Mouse (Mus musculus): ENCODE measurements around the gene Mrpl4. TPM values are rescaled to one million over a fixed set of nuclear protein-coding genes. Genes with fewer than 3 reads are reported as not detected.
"Not testable (repeated sequence)": the region's sequence is repeated elsewhere in the genome, so short reads cannot be mapped to it uniquely, and the experiment has no call there.

The Mrpl4 gene
- polyA plus RNA-seq, 1 experiment from 2014 or later: 59.8 TPM

DNA sequence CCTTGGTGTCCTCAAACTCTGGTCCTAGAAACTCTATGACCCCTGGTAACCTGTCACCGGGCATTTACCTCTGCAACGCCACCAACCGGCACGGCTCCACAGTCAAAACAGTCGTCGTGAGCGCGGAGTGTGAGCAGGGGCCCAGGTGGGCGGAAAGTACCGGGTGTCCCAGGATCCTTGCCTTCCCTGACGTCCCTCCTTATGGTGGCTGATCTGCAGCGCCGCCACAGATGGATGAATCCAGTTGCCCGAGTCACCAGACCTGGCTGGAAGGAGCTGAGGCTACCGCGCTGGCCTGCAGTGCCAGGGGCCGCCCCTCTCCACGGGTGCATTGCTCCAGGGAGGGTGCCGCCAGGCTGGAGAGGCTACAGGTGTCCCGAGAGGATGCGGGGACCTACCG is 34.1 kb downstream of the Mrpl4 start:
- peaks cover 38% of the 10 kb centered on the region for H3K4me1 ChIP-seq (ENCODE audit: control insufficient read depth, low read depth, low read length)
- ATAC-seq (ENCODE audit: low read depth): no peak
- H3K36me3 ChIP-seq (ENCODE audit: control insufficient read depth, insufficient read depth): no peaks in the 10 kb centered on the region
- H3K9me3 ChIP-seq (replicated peaks; ENCODE audit: control insufficient read depth, low read length): no peaks in the 10 kb centered on the region
- no peak overlapping the region for H3K4me2 ChIP-seq (ENCODE audit: low read depth, low read length)
- H3K9ac ChIP-seq (ENCODE audit: low read depth, low read length): no peak overlapping the region
- no peak overlapping the region for H3K27ac ChIP-seq (ENCODE audit: low read length)
- H3K27me3 ChIP-seq (ENCODE audit: control insufficient read depth, insufficient read depth, low read depth, low read length): peaks cover 71% of the 10 kb centered on the region
- 5% methylated on average over 22 of the region's 22 CpGs for WGBS (ENCODE audit: insufficient replicate concordance)
- no peak overlapping the region for H3K4me3 ChIP-seq (ENCODE audit: low read depth, low read length)

DNA sequence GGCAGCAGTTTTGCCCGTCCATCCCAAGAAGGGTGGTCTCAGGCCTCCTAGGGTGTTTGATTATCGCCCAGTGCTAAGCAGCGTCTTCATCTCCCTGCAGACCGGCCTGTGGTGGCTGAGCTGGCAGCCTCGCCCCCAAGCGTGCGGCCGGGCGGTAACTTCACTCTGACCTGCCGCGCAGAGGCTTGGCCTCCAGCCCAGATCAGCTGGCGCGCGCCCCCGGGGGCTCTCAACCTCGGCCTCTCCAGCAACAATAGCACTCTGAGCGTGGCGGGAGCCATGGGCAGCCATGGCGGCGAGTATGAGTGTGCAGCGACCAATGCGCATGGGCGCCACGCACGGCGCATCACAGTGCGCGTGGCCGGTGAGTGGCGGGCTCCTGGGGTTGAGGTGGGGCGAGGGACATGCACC is 34.9 kb downstream of the Mrpl4 start:
- peak overlapping the region; percentile 48 for H3K4me2 ChIP-seq (ENCODE audit: low read depth, low read length)
- H3K27ac ChIP-seq (ENCODE audit: low read length): no peak overlapping the region
- no peak for ATAC-seq (ENCODE audit: low read depth)
- H3K4me1 ChIP-seq (ENCODE audit: control insufficient read depth, low read depth, low read length): peaks cover 29% of the 10 kb centered on the region
- no peaks in the 10 kb centered on the region for H3K9me3 ChIP-seq (replicated peaks; ENCODE audit: control insufficient read depth, low read length)
- no peak overlapping the region for H3K9ac ChIP-seq (ENCODE audit: low read depth, low read length)
- WGBS (ENCODE audit: insufficient replicate concordance): 4% methylated on average over 31 of the region's 31 CpGs
- H3K27me3 ChIP-seq (ENCODE audit: control insufficient read depth, insufficient read depth, low read depth, low read length): peaks cover 63% of the 10 kb centered on the region
- peak overlapping the region; percentile 35 for H3K4me3 ChIP-seq (ENCODE audit: low read depth, low read length)
- H3K36me3 ChIP-seq (ENCODE audit: control insufficient read depth, insufficient read depth): no peaks in the 10 kb centered on the region

DNA sequence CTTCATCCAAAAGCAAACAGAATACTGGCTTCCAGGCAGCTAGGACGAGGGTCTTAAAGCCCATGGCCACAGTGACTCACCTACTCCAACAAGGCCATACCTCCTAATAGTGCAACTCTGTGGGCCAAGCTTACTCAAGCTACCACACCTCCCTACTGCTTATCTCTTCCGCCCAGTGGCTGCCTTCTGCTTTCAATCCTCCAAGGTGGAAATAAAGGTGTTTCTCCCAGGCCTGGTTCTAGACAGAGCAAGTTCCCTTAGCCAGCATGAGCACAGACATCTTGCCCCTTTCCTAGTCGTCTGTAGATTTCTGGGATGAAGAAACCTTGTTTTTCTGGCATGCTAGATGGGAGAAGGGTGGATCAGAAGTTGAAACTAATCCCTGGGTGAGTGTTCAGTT is 37.2 kb downstream of the Mrpl4 start:
- 36% methylated on average over 3 of the region's 3 CpGs for WGBS (ENCODE audit: insufficient replicate concordance)
- H3K9me3 ChIP-seq (replicated peaks; ENCODE audit: control insufficient read depth, low read length): no peaks in the 10 kb centered on the region
- H3K4me1 ChIP-seq (ENCODE audit: control insufficient read depth, low read depth, low read length): peaks cover 17% of the 10 kb centered on the region
- peak overlapping the region; percentile 7; the same call in 1 of the 2 replicates for H3K4me2 ChIP-seq (ENCODE audit: low read depth, low read length)
- no peak overlapping the region for H3K9ac ChIP-seq (ENCODE audit: low read depth, low read length)
- 0 out of 2 replicates have a peak overlapping the region, but pooled peaks have one; percentile 56 for H3K27ac ChIP-seq (ENCODE audit: low read length)
- H3K36me3 ChIP-seq (ENCODE audit: control insufficient read depth, insufficient read depth): no peaks in the 10 kb centered on the region
- H3K4me3 ChIP-seq (ENCODE audit: low read depth, low read length): no peak overlapping the region
- peaks cover 41% of the 10 kb centered on the region for H3K27me3 ChIP-seq (ENCODE audit: control insufficient read depth, insufficient read depth, low read depth, low read length)
- peak; percentile 85 for ATAC-seq (ENCODE audit: low read depth)

DNA sequence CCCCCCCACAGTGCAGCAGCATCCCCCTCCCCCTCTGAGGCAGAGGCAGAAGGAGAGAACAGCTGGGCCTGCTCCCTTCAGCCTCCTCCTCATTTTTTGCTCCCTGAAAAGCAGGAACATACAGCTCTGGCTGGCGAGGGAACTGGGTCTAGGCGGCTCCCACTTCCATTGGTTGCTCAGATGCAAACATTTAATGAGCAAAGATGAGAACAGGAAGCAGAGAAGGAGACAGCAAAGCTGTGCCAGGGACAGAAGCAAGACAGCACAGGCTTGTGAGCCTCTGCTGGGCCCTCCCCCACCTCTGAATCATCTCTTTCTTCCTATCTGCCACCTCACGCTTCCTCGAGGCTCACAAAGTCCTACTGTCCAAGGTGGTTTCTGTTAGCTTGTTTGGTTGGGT is 38.8 kb downstream of the Mrpl4 start:
- no peak overlapping the region for H3K4me3 ChIP-seq (ENCODE audit: low read depth, low read length)
- 33% methylated on average over 4 of the region's 4 CpGs for WGBS (ENCODE audit: insufficient replicate concordance)
- no peak for ATAC-seq (ENCODE audit: low read depth)
- H3K27ac ChIP-seq (ENCODE audit: low read length): no peak overlapping the region
- H3K9ac ChIP-seq (ENCODE audit: low read depth, low read length): no peak overlapping the region
- H3K4me2 ChIP-seq (ENCODE audit: low read depth, low read length): no peak overlapping the region
- peaks cover 26% of the 10 kb centered on the region for H3K27me3 ChIP-seq (ENCODE audit: control insufficient read depth, insufficient read depth, low read depth, low read length)
- H3K36me3 ChIP-seq (ENCODE audit: control insufficient read depth, insufficient read depth): no peaks in the 10 kb centered on the region
- no peaks in the 10 kb centered on the region for H3K9me3 ChIP-seq (replicated peaks; ENCODE audit: control insufficient read depth, low read length)
- H3K4me1 ChIP-seq (ENCODE audit: control insufficient read depth, low read depth, low read length): peaks cover 14% of the 10 kb centered on the region

DNA sequence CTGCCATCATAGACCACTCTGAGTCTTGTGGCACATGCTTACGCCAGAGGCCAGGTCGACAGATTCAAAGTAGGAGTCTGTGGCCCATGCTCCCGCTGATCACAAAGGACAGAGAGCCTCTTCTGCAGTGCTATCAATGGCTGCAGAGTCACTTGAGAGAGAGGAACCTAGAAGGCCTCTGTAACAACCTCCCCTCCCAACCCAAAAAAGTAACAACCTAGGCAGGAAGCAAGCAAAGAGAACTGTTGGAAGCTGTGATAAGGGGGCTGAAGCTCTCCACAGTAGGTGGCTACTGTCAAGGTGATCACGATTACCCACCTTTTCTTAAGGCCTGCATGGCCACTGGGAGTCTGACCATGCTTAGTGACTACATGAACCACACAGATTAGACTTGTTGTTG is 41.0 kb downstream of the Mrpl4 start:
- H3K27me3 ChIP-seq (ENCODE audit: control insufficient read depth, insufficient read depth, low read depth, low read length): peaks cover 3% of the 10 kb centered on the region
- peaks cover 12% of the 10 kb centered on the region for H3K4me1 ChIP-seq (ENCODE audit: control insufficient read depth, low read depth, low read length)
- no peak overlapping the region for H3K4me2 ChIP-seq (ENCODE audit: low read depth, low read length)
- WGBS (ENCODE audit: insufficient replicate concordance): 41% methylated on average over 4 of the region's 4 CpGs
- no peaks in the 10 kb centered on the region for H3K9me3 ChIP-seq (replicated peaks; ENCODE audit: control insufficient read depth, low read length)
- H3K4me3 ChIP-seq (ENCODE audit: low read depth, low read length): no peak overlapping the region
- no peaks in the 10 kb centered on the region for H3K36me3 ChIP-seq (ENCODE audit: control insufficient read depth, insufficient read depth)
- no peak for ATAC-seq (ENCODE audit: low read depth)
- no peak overlapping the region for H3K27ac ChIP-seq (ENCODE audit: low read length)
- no peak overlapping the region for H3K9ac ChIP-seq (ENCODE audit: low read depth, low read length)

DNA sequence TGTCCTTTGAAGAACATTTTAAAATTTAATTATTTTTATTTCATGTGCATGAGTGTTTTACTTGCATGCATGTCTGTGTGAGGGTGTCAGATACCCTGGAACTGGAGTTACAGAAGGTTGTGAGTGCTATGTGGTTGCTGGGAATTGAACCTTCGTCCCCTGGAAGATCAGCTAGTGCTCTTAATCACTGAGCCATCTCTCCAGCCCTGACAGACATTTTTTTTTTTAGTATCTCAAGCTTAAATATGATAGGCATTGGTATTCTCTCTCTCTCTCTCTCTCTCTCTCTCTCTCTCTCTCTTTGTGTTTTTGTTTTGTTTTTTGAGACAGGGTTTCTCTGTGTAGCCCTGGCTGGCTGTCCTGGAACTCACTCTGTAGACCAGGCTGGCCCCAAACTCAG is 42.2 kb downstream of the Mrpl4 start:
- not testable (repeated sequence) for H3K9me3 ChIP-seq (replicated peaks; ENCODE audit: control insufficient read depth, low read length); H3K27ac ChIP-seq (ENCODE audit: low read length); ATAC-seq (ENCODE audit: low read depth); H3K9ac ChIP-seq (ENCODE audit: low read depth, low read length); H3K4me2 ChIP-seq (ENCODE audit: low read depth, low read length); H3K4me1 ChIP-seq (ENCODE audit: control insufficient read depth, low read depth, low read length); H3K27me3 ChIP-seq (ENCODE audit: control insufficient read depth, insufficient read depth, low read depth, low read length); H3K4me3 ChIP-seq (ENCODE audit: low read depth, low read length); H3K36me3 ChIP-seq (ENCODE audit: control insufficient read depth, insufficient read depth)
- 48% methylated on average over 1 of the region's 1 CpGs for WGBS (ENCODE audit: insufficient replicate concordance)

DNA sequence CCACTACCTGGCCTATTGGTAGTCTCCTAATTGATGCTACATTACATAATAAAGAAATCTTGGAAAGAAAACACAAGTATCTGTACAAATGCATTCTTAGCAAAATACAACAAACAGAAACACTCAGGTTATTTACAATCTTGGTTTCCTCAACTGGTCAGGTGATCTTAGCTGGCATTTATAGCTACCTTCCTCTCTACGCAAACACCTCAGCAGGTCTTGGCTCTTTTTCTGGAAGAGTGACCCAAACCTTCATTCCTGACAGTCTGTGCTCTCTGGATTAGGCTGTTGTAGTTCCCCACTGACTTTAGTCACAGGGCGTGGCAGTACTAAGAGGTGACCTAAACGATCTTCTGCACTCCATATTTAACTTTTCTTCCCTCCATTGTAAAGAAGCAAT is 42.7 kb downstream of the Mrpl4 start:
- no peak overlapping the region for H3K27ac ChIP-seq (ENCODE audit: low read length)

DNA sequence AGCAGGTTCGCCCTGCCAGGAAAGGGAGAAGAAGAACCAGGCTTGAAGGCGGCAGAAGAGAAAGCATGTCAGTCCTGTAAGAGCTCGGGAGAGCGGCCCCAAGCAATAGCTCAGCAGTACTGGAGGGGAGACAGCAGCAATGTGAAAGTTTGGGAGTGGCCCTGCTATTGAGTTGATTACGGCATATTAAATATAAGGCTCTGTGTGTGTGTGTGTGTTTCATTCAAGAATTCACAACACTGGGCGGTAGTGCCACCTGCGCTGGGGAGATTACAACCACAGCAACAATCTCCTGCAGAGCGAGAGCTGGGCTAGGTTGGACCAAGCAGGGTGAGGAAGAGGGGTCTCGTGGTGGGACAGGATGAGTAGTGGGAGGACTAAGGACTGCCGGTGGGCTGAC is 49.0 kb downstream of the Mrpl4 start:
- Histone ChIP-seq H3K4me1 (ENCODE audit: control insufficient read depth, low read depth, low read length) (no peaks in the 10 kb centered on the region; the same call in 1 of the 2 replicates), H3K9ac (ENCODE audit: low read depth, low read length) (no peak overlapping the region), H3K4me3 (ENCODE audit: low read depth, low read length) (no peak overlapping the region), H3K27ac (ENCODE audit: low read length) (no peak overlapping the region), H3K4me2 (ENCODE audit: low read depth, low read length) (no peak overlapping the region), H3K36me3 (ENCODE audit: control insufficient read depth, insufficient read depth) (no peaks in the 10 kb centered on the region), H3K9me3 (replicated peaks; ENCODE audit: control insufficient read depth, low read length) (no peaks in the 10 kb centered on the region), H3K27me3 (ENCODE audit: control insufficient read depth, insufficient read depth, low read depth, low read length) (peaks cover 4% of the 10 kb centered on the region; the same call in 1 of the 2 replicates)
- 35% methylated on average over 10 of the region's 10 CpGs for WGBS (ENCODE audit: insufficient replicate concordance)
- ATAC-seq (ENCODE audit: low read depth): peak; percentile 50

More for the DNA sequence above, 42.7 kb downstream of the Mrpl4 start:
- H3K4me2 ChIP-seq (ENCODE audit: low read depth, low read length): no peak overlapping the region
- H3K4me3 ChIP-seq (ENCODE audit: low read depth, low read length): no peak overlapping the region
- H3K36me3 ChIP-seq (ENCODE audit: control insufficient read depth, insufficient read depth): no peaks in the 10 kb centered on the region
- ATAC-seq (ENCODE audit: low read depth): no peak
- WGBS (ENCODE audit: insufficient replicate concordance): 57% methylated on average over 3 of the region's 3 CpGs
- peaks cover 2% of the 10 kb centered on the region for H3K4me1 ChIP-seq (ENCODE audit: control insufficient read depth, low read depth, low read length)
- H3K9me3 ChIP-seq (replicated peaks; ENCODE audit: control insufficient read depth, low read length): no peaks in the 10 kb centered on the region
- H3K9ac ChIP-seq (ENCODE audit: low read depth, low read length): no peak overlapping the region
- H3K27me3 ChIP-seq (ENCODE audit: control insufficient read depth, insufficient read depth, low read depth, low read length): no peaks in the 10 kb centered on the region
